Mouse (Mus musculus) liver, postnatal 0 days (tissue): ENCODE results near the gene Ptma.

ENCODE experiments used
- CTCF ChIP-seq: sonication (generic); IDR thresholded peaks from 2 replicates; pipeline ENCODE4 v1.5.1; 2016; ENCODE audit warnings: antibody characterized with exemption, low read depth
- EP300 ChIP-seq: IDR thresholded peaks from 2 replicates; pipeline ENCODE4 v1.6.1; 2016; ENCODE audit warnings: antibody characterized with exemption, low read depth, mild to moderate bottlenecking

DNA sequence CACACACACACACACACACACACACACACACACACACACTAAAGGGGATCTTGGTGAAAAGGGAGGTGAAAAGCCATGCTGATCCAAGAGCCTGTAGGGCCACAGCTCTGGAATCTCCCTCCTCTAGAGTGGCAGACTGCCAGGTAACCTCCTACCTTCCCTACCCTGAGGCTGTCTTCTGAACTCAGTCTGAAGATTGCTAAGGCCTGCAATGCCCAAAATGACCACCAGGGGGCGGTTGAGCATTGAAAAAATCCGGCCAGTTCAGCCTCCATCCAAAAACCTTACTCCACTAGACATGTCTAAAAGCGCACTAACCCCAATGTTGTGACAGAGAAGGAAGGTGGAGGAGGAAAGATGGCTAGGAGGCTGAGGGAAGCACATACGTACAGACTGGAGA lies 25.0 kb upstream of the Ptma start:
- peak; percentile 98 for TF ChIP-seq CTCF
- no peak for TF ChIP-seq EP300
